Mouse (Mus musculus): ENCODE data around the gene Pagr1b. TPM values are rescaled to one million over a fixed set of nuclear protein-coding genes. Genes with fewer than 3 reads are reported as not detected.

Gene Pagr1b
- total RNA-seq, 2 experiments from 2014 or later, result 1.6 TPM; not detected in 1

- no peak for DNase-seq
Observed at GRCm38 (mm10) chr7:127020491-127020890, 4.2 kb upstream of the Pagr1b start.

GRCm38 (mm10) chr7:127020031-127020430, 3.7 kb upstream of the Pagr1b start:
- no peak for DNase-seq
- intact Hi-C loops (cut with DNase I), result no loop called here

More at GRCm38 (mm10) chr7:127020491-127020890, 4.2 kb upstream of the Pagr1b start:
- intact Hi-C loops (cut with DNase I), result no loop called here

GRCm38 (mm10) chr7:127019306-127019960, 3.1 kb upstream of the Pagr1b start:
- no peak for DNase-seq
- intact Hi-C loops (cut with DNase I), result no loop called here

GRCm38 (mm10) chr7:127018416-127019305, 2.4 kb upstream of the Pagr1b start:
- intact Hi-C loops (cut with DNase I), result no loop called here
- no peak for DNase-seq

GRCm38 (mm10) chr7:127017950-127018345, 1.7 kb upstream of the Pagr1b start:
- DNase-seq, result no peak
- intact Hi-C loops (cut with DNase I), result no loop called here

GRCm38 (mm10) chr7:127016971-127017949, 976 bp upstream of the Pagr1b start, which contains the start of gene Pagr1a:
TSS of gene Pagr1a (minus strand) at chr7:127017352.
- intact Hi-C loops (cut with DNase I), result no loop called here
- peak; percentile 99 for DNase-seq

GRCm38 (mm10) chr7:127016486-127016938, 228 bp upstream of the Pagr1b start:
- intact Hi-C loops (cut with DNase I), result no loop called here
- no peak for DNase-seq

GRCm38 (mm10) chr7:127016081-127016480, 203 bp downstream of the Pagr1b start:
- intact Hi-C loops (cut with DNase I), result no loop called here
- DNase-seq, result no peak

GRCm38 (mm10) chr7:127014993-127015392, 1.3 kb downstream of the Pagr1b start:
- no peak for DNase-seq
- intact Hi-C loops (cut with DNase I), result no loop called here

GRCm38 (mm10) chr7:127014320-127014719, 2.0 kb downstream of the Pagr1b start, which contains the start of gene Mvp:
TSS of gene Mvp (minus strand) at chr7:127014621.
- DNase-seq, result no peak
- intact Hi-C loops (cut with DNase I), result no loop called here

GRCm38 (mm10) chr7:127013385-127013784, 2.9 kb downstream of the Pagr1b start:
- intact Hi-C loops (cut with DNase I), result no loop called here
- no peak for DNase-seq

- intact Hi-C loops (cut with DNase I), result no loop called here
- DNase-seq, result no peak
Observed at GRCm38 (mm10) chr7:127012845-127013244, 3.4 kb downstream of the Pagr1b start.

GRCm38 (mm10) chr7:127012374-127012773, 3.9 kb downstream of the Pagr1b start:
- no peak for DNase-seq
- intact Hi-C loops (cut with DNase I), result no loop called here

GRCm38 (mm10) chr7:127011717-127012116, 4.6 kb downstream of the Pagr1b start:
- no peak for DNase-seq
- intact Hi-C loops (cut with DNase I), result no loop called here

- no peak for DNase-seq
- intact Hi-C loops (cut with DNase I), result no loop called here
Observed at GRCm38 (mm10) chr7:127011051-127011450, 5.2 kb downstream of the Pagr1b start.

GRCm38 (mm10) chr7:127009307-127010085, 6.8 kb downstream of the Pagr1b start:
- intact Hi-C loops (cut with DNase I), result no loop called here
- DNase-seq, result no peak

- intact Hi-C loops (cut with DNase I), result no loop called here
Observed at GRCm38 (mm10) chr7:127008239-127009019, 7.9 kb downstream of the Pagr1b start.

GRCm38 (mm10) chr7:127007313-127008024, 8.8 kb downstream of the Pagr1b start:
- intact Hi-C loops (cut with DNase I), result no loop called here
- DNase-seq, result no peak

More at GRCm38 (mm10) chr7:127008239-127009019, 7.9 kb downstream of the Pagr1b start:
- peak; percentile 85 for DNase-seq
